Mouse (Mus musculus) fibroblast of lung, adult 2 months (primary cell): ENCODE measurements around the gene Fez2.

Experiments used
- DNase-seq: peaks from one replicate; pipeline ENCODE4 v3.0.0-alpha.2; 2011; ENCODE audit warnings: low read depth

Fez2 gene

GRCm38 (mm10) chr17:78407581-78407980 lies 10.4 kb downstream of the Fez2 start:
- DNase-seq: no peak

DNA sequence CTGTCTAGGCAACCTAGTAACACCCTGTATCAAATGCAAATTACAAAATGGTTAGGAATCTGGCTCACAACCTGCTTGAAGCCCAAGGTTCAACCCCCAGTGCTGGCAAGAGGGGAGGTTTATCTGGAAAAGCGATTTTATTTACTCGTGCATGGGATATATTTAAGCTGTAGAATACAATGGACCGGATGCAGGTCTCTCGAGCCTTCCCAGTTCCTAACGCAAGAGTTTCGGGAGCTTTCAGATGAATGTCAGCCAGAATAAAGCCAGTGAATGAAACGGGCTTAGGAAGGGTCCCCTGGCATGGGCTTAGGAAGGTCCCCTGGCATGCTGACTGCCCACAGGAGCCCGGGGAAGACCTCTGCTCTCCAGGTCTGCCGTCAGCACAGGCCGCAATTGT lies 11.1 kb downstream of the Fez2 start:
- no peak for DNase-seq

DNA sequence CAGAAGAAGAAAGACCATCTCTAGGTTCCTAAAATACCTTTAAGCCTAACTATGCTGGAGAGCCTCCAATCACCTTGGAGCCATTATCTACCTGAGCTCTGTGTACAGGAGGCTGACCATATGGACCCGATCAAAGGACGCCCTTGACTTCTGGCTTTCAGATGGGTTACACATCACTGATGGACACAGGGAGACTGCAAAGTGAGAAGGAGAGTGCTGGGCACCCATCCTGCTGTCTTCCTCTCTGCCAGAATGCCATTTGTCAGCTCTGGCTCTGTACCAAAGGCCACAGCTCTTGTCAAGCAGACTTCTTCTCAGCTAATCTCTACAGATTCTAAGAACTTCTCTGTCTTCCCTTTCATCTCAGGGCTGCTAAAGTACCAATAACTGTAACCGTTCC lies 12.6 kb downstream of the Fez2 start:
- no peak for DNase-seq

DNA sequence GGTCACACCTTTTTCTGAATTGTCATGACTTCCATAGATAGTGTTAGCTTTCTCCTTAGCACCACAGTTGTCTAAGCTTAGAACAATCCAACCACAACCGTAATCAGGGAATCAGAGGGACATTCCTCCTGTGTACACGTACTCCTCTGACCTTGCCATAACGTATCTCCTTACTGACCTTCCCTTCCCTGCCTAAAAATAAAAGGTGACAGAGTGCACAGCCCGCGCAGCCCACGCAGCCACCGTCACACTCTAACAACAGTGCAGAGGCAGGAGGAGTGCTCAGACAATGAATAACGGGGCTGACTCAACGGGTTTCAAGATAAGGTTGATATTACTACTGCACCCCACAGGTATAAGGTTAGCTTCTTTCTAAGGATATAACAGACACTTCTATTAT lies 14.1 kb downstream of the Fez2 start:
- no peak for DNase-seq

DNA sequence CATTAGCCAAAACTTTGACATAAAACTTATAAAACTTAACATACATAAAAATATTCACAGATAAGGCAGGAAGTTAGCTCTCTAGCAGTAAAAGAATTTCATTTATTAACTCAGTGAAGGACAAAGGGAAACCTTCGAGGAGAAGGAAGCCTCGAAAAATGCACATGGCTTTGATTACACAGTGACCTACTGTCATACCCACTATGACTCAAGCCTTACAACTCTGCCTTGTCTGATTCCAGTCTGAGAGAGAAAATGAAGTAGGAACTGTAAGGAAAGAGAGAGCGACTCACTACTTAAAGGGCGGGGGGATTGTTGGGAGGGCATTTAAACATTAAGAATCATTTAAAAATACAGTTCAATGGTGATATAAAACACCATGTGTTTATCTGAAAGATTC lies 14.7 kb downstream of the Fez2 start:
- DNase-seq: no peak

GRCm38 (mm10) chr17:78402174-78402573 lies 15.8 kb downstream of the Fez2 start:
- DNase-seq: no peak

GRCm38 (mm10) chr17:78401713-78402112 lies 16.2 kb downstream of the Fez2 start:
- DNase-seq: no peak

DNA sequence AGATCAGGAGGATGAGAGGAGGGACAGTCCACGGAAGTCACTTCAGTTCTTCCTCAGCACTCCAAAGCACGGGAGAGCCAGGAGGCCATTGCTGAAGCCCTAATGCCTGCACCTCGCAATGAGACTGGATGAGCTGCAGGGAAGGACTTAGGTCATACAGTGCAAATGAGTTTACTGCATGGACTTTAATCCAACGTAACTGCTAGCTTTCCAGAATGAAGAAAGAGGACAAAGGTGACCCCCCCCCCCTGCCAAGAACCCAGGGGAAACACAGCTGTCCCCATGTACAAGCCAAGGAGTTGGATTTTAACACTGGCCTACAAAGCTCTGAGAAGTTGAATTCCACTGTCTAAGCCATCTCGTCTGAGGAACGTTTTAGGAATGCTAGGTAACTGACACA lies 16.6 kb downstream of the Fez2 start:
- DNase-seq: no peak

DNA sequence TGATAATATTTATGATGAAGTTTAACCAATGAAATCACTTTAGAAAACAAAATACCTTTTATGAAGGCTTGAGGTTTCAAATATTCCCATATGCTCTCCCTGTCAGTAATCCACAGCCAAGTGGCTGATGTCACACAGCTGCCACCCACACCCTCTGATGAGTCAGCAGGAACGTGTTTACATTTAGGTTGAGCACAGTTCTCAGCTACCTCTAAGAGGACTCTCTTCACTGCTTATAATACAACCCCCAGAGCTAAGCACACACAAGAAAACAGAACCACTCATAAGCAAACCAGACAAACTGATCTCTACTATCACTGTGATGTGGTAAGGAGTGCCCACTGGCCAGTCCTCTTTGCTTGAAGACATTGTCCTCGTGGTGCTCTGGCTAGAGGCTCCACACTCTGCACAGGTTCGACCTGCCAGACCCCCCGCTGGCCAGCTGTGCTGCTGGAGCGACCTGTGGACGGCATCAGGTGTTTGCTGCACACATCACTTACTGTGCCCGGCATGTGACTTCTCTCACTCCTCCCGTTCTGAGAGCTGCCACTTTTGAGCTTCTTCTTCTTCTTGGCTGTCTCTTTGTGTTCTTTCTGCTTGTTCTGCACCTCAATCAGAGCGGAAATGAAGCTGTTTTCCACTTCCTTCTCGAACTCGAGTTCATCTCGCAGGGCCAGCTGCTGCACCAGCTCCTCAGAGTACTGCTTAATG lies 17.7 kb downstream of the Fez2 start:
- no peak for DNase-seq

- DNase-seq: no peak
These were observed 25.4 kb downstream of the Fez2 start for GRCm38 (mm10) chr17:78392401-78393087.

DNA sequence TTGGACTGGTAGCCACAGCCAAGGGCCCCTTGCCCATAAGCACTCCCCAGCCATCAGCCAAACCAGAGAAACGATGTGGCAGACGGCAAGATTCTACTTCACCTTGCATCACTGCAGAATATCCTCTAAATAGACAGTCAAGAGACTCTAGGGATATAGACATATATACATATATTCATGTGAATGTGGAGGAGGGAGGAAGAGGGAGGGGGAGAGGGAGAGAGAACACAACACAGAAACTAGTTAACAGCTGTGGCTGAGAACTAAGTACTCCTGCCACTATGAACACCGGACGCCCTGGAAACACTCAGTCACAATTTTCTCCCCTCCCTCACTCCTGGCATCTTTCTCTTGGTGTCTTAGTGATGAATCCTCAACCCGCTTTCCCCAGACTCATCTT lies 28.4 kb downstream of the Fez2 start:
- DNase-seq: no peak

GRCm38 (mm10) chr17:78388101-78388847 lies 29.7 kb downstream of the Fez2 start:
- no peak for DNase-seq

- no peak for DNase-seq
These were observed 30.3 kb downstream of the Fez2 start for GRCm38 (mm10) chr17:78387665-78388064.

DNA sequence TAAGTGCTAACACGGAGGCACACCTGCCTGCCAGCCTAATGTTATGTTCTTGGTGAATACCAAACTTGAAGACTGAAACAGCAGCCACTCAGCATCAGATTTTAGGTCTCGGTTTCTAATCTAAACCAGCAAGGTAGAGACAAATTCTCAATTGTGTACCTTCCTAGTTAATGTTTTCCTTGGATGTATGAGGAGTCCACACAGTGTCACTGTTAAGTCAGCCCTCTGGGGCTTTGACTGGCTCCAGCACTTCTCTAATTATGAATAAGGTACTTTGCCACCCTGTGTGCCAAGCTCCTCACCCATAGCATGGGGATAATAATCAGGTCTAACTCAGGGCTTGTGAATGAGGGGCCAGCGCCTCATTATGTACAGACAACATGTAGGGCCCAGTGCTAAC lies 35.6 kb downstream of the Fez2 start:
- DNase-seq: no peak

- DNase-seq: no peak
These were observed 38.2 kb downstream of the Fez2 start for GRCm38 (mm10) chr17:78379730-78380245.

DNA sequence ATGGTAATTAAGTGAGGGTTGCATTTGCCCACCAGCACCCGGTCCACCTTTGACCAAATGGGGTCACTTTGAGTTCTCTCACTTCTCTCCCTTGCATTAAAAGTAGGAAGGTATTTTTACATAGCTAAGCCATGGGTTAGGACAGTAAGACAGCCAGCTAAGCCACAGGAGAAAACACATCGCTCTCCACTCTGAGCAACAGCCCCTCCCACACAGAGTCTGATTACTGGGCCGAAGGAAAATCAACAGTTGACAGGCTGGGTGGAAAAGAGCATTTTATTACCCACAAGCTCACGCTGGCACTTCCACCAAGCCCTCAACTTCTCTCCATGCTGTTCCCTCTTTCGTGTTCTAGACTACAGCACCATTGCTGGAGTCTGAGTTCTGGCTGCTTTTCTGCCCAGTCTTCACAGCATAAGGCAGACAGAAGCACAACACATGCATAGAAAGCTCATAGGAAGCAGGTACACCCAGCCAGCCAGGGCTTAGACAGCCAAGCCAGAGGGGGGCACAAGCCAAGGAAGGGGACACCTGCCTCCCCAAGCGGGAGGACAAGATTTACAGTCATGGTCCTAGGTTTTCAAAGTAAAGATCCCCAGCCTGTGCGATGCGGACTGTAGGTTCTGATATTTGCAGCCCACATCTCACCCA lies 38.7 kb downstream of the Fez2 start:
- no peak for DNase-seq

- no peak for DNase-seq
These were observed 41.4 kb downstream of the Fez2 start for GRCm38 (mm10) chr17:78376587-78376986.

DNA sequence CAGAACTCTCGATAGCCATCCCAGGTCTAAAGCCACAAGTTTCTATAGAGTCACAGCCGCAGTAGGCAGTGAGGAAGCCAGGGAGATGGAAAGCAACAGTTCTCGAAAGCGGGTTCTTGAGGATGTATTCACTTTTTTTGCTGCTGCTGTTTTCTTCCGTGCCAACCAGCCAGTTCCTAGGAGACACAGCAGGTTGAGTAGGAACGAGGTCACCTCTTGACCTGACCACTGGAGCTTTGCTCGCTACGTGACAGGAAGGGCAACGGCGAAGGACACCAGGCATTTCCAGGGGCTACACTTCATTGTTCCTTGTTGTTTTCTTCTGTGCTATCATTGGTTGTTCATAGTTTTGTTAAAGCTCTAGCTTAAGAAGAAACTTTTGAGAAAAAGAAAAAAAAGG lies 43.2 kb downstream of the Fez2 start:
- no peak for DNase-seq

DNA sequence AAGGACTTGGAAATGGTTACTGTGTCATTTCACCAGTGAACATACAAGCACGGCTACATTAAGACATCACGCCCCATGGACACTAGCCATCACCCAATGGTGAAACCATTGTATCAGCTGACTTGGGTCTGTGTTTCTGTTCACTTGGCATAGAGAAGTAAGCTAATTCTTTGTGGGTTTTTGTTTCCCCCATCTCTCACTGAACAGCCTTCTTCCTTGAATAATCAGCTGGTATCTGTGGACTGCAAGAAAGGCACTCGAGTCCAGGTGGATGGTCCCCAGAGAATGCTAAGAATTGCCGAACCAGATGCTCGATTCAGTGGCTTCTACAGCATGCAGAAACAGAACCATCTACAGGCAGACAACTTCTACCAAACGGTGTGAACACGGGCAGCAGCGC lies 44.1 kb downstream of the Fez2 start:
- no peak for DNase-seq

- no peak for DNase-seq
These were observed 44.8 kb downstream of the Fez2 start for GRCm38 (mm10) chr17:78373174-78373573.

- no peak for DNase-seq
These were observed 47.5 kb downstream of the Fez2 start for GRCm38 (mm10) chr17:78370445-78370844.

- DNase-seq: no peak
These were observed 49.5 kb downstream of the Fez2 start for GRCm38 (mm10) chr17:78368481-78368880.
